Mouse (Mus musculus) hindbrain, embryonic 16.5 days (tissue): ENCODE data around the gene Tmem230. TPM values are rescaled to one million over a fixed set of nuclear protein-coding genes. Genes with fewer than 3 reads are reported as not detected.
A peak's percentile ranks its signal among the peaks of the same experiment; 100 is the strongest.

Source experiments
- ATAC-seq: fragments of 200-750 bp; cut with Nextera tagmentation; 2 replicates; pipeline ENCODE4 v1.8.0; 2017; ENCODE audit warnings: moderate TSS enrichment, moderate library complexity
- H3K27ac ChIP-seq: fragments of 300-500 bp; sonication (generic); 2 replicates; pipeline ENCODE4 v1.5.1; 2014; ENCODE audit warnings: low read depth, mild to moderate bottlenecking, control low read depth, low read length, moderate library complexity
- H3K27me3 ChIP-seq: fragments of 300-500 bp; sonication (generic); replicated peaks from 2 replicates; pipeline ENCODE4 v1.6.1; 2014; ENCODE audit warnings: low read length; ENCODE audit not compliant: control insufficient read depth, insufficient read depth
- H3K36me3 ChIP-seq: fragments of 300-500 bp; sonication (generic); 2 replicates; pipeline ENCODE4 v1.6.1; 2014; ENCODE audit warnings: mild to moderate bottlenecking, low read length, moderate library complexity, mixed read lengths; ENCODE audit not compliant: control insufficient read depth, insufficient read depth
- H3K4me1 ChIP-seq: fragments of 300-500 bp; sonication (generic); 2 replicates; pipeline ENCODE4 v1.6.1; 2014; ENCODE audit warnings: low read depth, low read length; ENCODE audit not compliant: control insufficient read depth, insufficient read depth
- H3K4me2 ChIP-seq: fragments of 300-500 bp; sonication (generic); 2 replicates; pipeline ENCODE4 v1.6.1; 2014; ENCODE audit warnings: mild to moderate bottlenecking, low read length, control low read depth, moderate library complexity
- H3K4me3 ChIP-seq: fragments of 300-500 bp; sonication (generic); 2 replicates; pipeline ENCODE4 v1.5.1; 2014; ENCODE audit warnings: mild to moderate bottlenecking, low read length, control low read depth, moderate library complexity
- H3K9ac ChIP-seq: fragments of 300-500 bp; sonication (generic); 2 replicates; pipeline ENCODE4 v1.6.1; 2014; ENCODE audit warnings: low read depth, mild to moderate bottlenecking, control low read depth, low read length, moderate library complexity
- H3K9me3 ChIP-seq: fragments of 300-500 bp; sonication (generic); 2 replicates; pipeline ENCODE4 v1.6.1; 2014; ENCODE audit warnings: mild to moderate bottlenecking, low read length, moderate library complexity; ENCODE audit not compliant: control insufficient read depth
- WGBS: fragments of 180-500 bp; shearing (Covaris S2); extraction: QIAGEN DNeasy Blood & Tissue Kit; methylation state at CpG from one replicate; pipeline ENCODE4 v1.1.7; 2014; 5-methylcytosine and 5-hydroxymethylcytosine counted together
- polyA plus RNA-seq: library from polyadenylated mRNA; unstranded; fragments of >200 nt; fragmentation: Nextera tagmentation; extraction: Ambion mirVana; gene quantifications from 2 replicates; pipeline ENCODE4 v1.2.1, GENCODE M21; 2015

The Tmem230 gene
- polyA plus RNA-seq, 1 experiment from 2014 or later: 48.0 TPM

- H3K36me3 ChIP-seq: no peaks in the 10 kb centered on the region
- WGBS: under 1% methylated on average over 32 of the region's 49 CpGs
- peaks cover 12% of the 10 kb centered on the region for H3K4me1 ChIP-seq
- no peaks in the 10 kb centered on the region for H3K27me3 ChIP-seq
- peak within 1 kb of the TSS; percentile 64 for H3K4me2 ChIP-seq
- peak; percentile 98 for ATAC-seq
- H3K9me3 ChIP-seq: no peaks in the 10 kb centered on the region
- H3K9ac ChIP-seq: peak within 1 kb of the TSS; percentile 83
- H3K4me3 ChIP-seq: peak within 1 kb of the TSS; percentile 71
- H3K27ac ChIP-seq: peak within 1 kb of the TSS; percentile 83
Measured at GRCm38 (mm10) chr2:132262879-132263398, 15.3 kb upstream of the Tmem230 start, which contains the start of gene Cds2. Gene Cds2, plus strand, starts transcription at chr2:132263148.

- Histone ChIP-seq H3K36me3 (no peaks in the 10 kb centered on the region), H3K4me1 (peaks cover 12% of the 10 kb centered on the region), H3K4me2 (no peak overlapping the region), H3K9me3 (no peaks in the 10 kb centered on the region), H3K27me3 (no peaks in the 10 kb centered on the region), H3K9ac (no peak overlapping the region), H3K4me3 (no peak overlapping the region), H3K27ac (no peak overlapping the region)
- no peak for ATAC-seq
- 77% methylated on average over 6 of the region's 6 CpGs for WGBS
Measured at GRCm38 (mm10) chr2:132262175-132262574, 14.6 kb upstream of the Tmem230 start.

- Histone ChIP-seq H3K4me1 (peaks cover 12% of the 10 kb centered on the region), H3K36me3 (no peaks in the 10 kb centered on the region), H3K9ac (no peak overlapping the region), H3K27me3 (no peaks in the 10 kb centered on the region), H3K9me3 (no peaks in the 10 kb centered on the region), H3K4me2 (no peak overlapping the region), H3K27ac (no peak overlapping the region), H3K4me3 (no peak overlapping the region)
- ATAC-seq: no peak
- 95% methylated on average over 3 of the region's 3 CpGs for WGBS
Measured at GRCm38 (mm10) chr2:132260601-132261000, 13.0 kb upstream of the Tmem230 start.

GRCm38 (mm10) chr2:132257350-132258068 is 9.9 kb upstream of the Tmem230 start:
- Histone ChIP-seq H3K27me3 (no peaks in the 10 kb centered on the region), H3K4me3 (no peak overlapping the region), H3K27ac (no peak overlapping the region), H3K4me1 (peaks cover 2% of the 10 kb centered on the region), H3K4me2 (no peak overlapping the region), H3K36me3 (no peaks in the 10 kb centered on the region), H3K9me3 (no peaks in the 10 kb centered on the region), H3K9ac (no peak overlapping the region)
- 93% methylated on average over 6 of the region's 6 CpGs for WGBS
- no peak for ATAC-seq

GRCm38 (mm10) chr2:132253603-132254002 is 6.0 kb upstream of the Tmem230 start:
- no peaks in the 10 kb centered on the region for H3K27me3 ChIP-seq
- peak overlapping the region; percentile 62 for H3K4me3 ChIP-seq
- H3K27ac ChIP-seq: peak overlapping the region; percentile 65
- no peaks in the 10 kb centered on the region; the same call in 1 of the 2 replicates for H3K36me3 ChIP-seq
- no peak for ATAC-seq
- 1% methylated on average over 7 of the region's 7 CpGs for WGBS
- peaks cover 11% of the 10 kb centered on the region for H3K4me1 ChIP-seq
- H3K9me3 ChIP-seq: no peaks in the 10 kb centered on the region
- H3K4me2 ChIP-seq: peak overlapping the region; percentile 65
- peak overlapping the region; percentile 64 for H3K9ac ChIP-seq

- H3K36me3 ChIP-seq: no peaks in the 10 kb centered on the region; the same call in 1 of the 2 replicates
- no peaks in the 10 kb centered on the region for H3K9me3 ChIP-seq
- H3K27me3 ChIP-seq: no peaks in the 10 kb centered on the region
- WGBS: under 1% methylated on average over 73 of the region's 79 CpGs
- peak; percentile 99 for ATAC-seq
- peak within 1 kb of the TSS; percentile 65 for H3K27ac ChIP-seq
- peak within 1 kb of the TSS; percentile 64 for H3K9ac ChIP-seq
- peak within 1 kb of the TSS; percentile 62 for H3K4me3 ChIP-seq
- peaks cover 18% of the 10 kb centered on the region for H3K4me1 ChIP-seq
- H3K4me2 ChIP-seq: peak within 1 kb of the TSS; percentile 65
Measured at GRCm38 (mm10) chr2:132252542-132253528, 5.2 kb upstream of the Tmem230 start, which contains the start of gene Pcna. Gene Pcna, minus strand, starts transcription at chr2:132253314.

- peak overlapping the region; percentile 65 for H3K4me2 ChIP-seq
- H3K9ac ChIP-seq: peak overlapping the region; percentile 64
- peaks cover 19% of the 10 kb centered on the region for H3K4me1 ChIP-seq
- ATAC-seq: no peak
- H3K9me3 ChIP-seq: no peaks in the 10 kb centered on the region
- no peak overlapping the region for H3K27ac ChIP-seq
- H3K36me3 ChIP-seq: no peaks in the 10 kb centered on the region; the same call in 1 of the 2 replicates
- peak overlapping the region; percentile 62 for H3K4me3 ChIP-seq
- H3K27me3 ChIP-seq: no peaks in the 10 kb centered on the region
- WGBS: 8% methylated on average over 8 of the region's 8 CpGs
Measured at GRCm38 (mm10) chr2:132251911-132252310, 4.3 kb upstream of the Tmem230 start.

GRCm38 (mm10) chr2:132243370-132243769 is 4.2 kb downstream of the Tmem230 start:
- H3K27me3 ChIP-seq: no peaks in the 10 kb centered on the region
- peaks cover 12% of the 10 kb centered on the region for H3K4me1 ChIP-seq
- H3K4me3 ChIP-seq: no peak overlapping the region
- no peak overlapping the region for H3K9ac ChIP-seq
- WGBS: 98% methylated on average over 3 of the region's 3 CpGs
- H3K4me2 ChIP-seq: no peak overlapping the region
- ATAC-seq: no peak
- H3K27ac ChIP-seq: no peak overlapping the region
- H3K9me3 ChIP-seq: no peaks in the 10 kb centered on the region
- no peaks in the 10 kb centered on the region for H3K36me3 ChIP-seq
